Mouse (Mus musculus): ENCODE data around the gene Tenm2. TPM values are rescaled to one million over a fixed set of nuclear protein-coding genes. Genes with fewer than 3 reads are reported as not detected.

Tenm2 gene
- polyA plus RNA-seq, 1 experiment from 2014 or later = 1.7 TPM

GRCm38 (mm10) chr11:36277903-36278215, 957.9 kb downstream of the Tenm2 start:
- WGBS = 88% methylated on average over 9 of the region's 9 CpGs
- H3K4me1 ChIP-seq = peaks cover 14% of the 10 kb centered on the region
- no peak for DNase-seq (ENCODE audit: low spot score)
- H3K4me3 ChIP-seq = no peak overlapping the region
- H3K9me3 ChIP-seq = no peaks in the 10 kb centered on the region
- no peaks in the 10 kb centered on the region for H3K27me3 ChIP-seq (ENCODE audit: insufficient read depth, poor library complexity, severe bottlenecking)
- no peaks in the 10 kb centered on the region for H3K36me3 ChIP-seq
- no peak overlapping the region for H3K27ac ChIP-seq

DNA sequence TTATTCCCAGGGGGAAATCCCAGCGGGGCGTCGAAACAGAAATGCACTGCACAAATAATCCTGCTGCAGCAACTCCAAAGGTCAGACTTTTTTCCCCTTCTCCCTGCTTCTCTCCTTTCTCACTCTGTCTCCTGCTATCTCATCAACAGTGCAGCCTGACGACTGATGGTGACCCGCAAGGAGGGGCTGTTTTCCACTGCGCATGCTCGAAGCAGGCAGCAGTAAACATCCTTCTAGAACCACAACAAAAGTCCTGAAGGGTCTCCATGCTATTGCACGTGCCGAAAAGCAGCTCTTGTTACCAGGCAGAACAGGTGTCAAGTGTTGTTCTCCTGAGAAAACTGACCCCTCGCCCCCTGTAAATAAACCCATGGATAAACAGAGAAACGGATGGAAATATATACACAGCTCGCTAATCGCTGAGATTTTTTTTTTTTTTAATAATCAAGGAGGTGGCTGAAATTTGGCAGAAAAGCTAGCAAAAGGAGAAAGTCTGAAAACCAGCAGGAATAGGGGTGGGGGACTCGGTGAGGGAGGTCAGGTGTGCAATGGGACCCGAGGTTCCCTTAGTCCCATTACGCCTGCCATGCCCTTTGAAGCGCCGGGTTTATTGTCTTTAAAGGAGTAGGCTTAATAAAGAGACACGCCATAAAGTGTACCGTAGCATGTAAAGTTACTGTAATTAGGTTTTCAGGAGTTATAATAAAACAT, 958.4 kb downstream of the Tenm2 start:
- no peak overlapping the region for H3K4me3 ChIP-seq
- WGBS = 69% methylated on average over 20 of the region's 20 CpGs

GRCm38 (mm10) chr11:36276015-36276414, 959.7 kb downstream of the Tenm2 start:
- Histone ChIP-seq H3K9me3 (no peaks in the 10 kb centered on the region), H3K36me3 (no peaks in the 10 kb centered on the region), H3K27ac (no peak overlapping the region), H3K4me1 (peaks cover 14% of the 10 kb centered on the region), H3K4me3 (no peak overlapping the region), H3K27me3 (ENCODE audit: insufficient read depth, poor library complexity, severe bottlenecking) (no peaks in the 10 kb centered on the region)
- WGBS = 32% methylated on average over 5 of the region's 5 CpGs
- DNase-seq (ENCODE audit: low spot score) = peak; percentile 61

More for the DNA sequence above, 958.4 kb downstream of the Tenm2 start:
- H3K27me3 ChIP-seq (ENCODE audit: insufficient read depth, poor library complexity, severe bottlenecking) = no peaks in the 10 kb centered on the region
- no peaks in the 10 kb centered on the region for H3K9me3 ChIP-seq
- H3K27ac ChIP-seq = no peak overlapping the region
- H3K4me1 ChIP-seq = peaks cover 14% of the 10 kb centered on the region
- peak; percentile 58 for DNase-seq (ENCODE audit: low spot score)
- no peaks in the 10 kb centered on the region for H3K36me3 ChIP-seq

- Histone ChIP-seq H3K27ac (no peak overlapping the region; the same call in 1 of the 2 replicates), H3K9me3 (no peaks in the 10 kb centered on the region), H3K36me3 (no peaks in the 10 kb centered on the region), H3K4me1 (peaks cover 6% of the 10 kb centered on the region), H3K4me3 (no peak overlapping the region), H3K27me3 (ENCODE audit: insufficient read depth, poor library complexity, severe bottlenecking) (no peaks in the 10 kb centered on the region)
- 66% methylated on average over 2 of the region's 2 CpGs for WGBS
- DNase-seq (ENCODE audit: low spot score) = peak; percentile 39
Measured at GRCm38 (mm10) chr11:36272149-36272548, 963.6 kb downstream of the Tenm2 start.

DNA sequence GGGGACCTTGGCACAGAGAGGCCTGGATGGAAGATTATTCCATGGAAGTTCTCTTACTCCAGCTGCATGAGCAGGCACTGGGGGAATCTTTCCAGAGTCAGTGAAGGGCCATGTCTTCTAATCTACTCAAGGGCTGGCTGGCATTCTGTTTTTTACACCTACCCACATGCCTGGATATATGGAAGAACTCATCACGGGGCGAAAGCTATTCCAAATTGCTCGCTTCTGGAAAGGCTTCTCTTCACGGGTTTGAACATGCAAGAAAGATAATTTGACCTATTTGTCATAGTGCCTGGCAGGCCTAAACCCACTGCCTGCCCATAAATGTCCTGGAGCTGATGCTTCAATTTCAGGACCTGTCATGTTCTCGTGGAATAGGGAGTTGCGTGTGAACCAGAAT, 965.8 kb downstream of the Tenm2 start:
- Histone ChIP-seq H3K4me1 (no peaks in the 10 kb centered on the region), H3K4me3 (no peak overlapping the region), H3K9me3 (no peaks in the 10 kb centered on the region), H3K27ac (no peak overlapping the region), H3K36me3 (no peaks in the 10 kb centered on the region), H3K27me3 (ENCODE audit: insufficient read depth, poor library complexity, severe bottlenecking) (no peaks in the 10 kb centered on the region)
- 84% methylated on average over 6 of the region's 6 CpGs for WGBS
- peak; percentile 39 for DNase-seq (ENCODE audit: low spot score)

DNA sequence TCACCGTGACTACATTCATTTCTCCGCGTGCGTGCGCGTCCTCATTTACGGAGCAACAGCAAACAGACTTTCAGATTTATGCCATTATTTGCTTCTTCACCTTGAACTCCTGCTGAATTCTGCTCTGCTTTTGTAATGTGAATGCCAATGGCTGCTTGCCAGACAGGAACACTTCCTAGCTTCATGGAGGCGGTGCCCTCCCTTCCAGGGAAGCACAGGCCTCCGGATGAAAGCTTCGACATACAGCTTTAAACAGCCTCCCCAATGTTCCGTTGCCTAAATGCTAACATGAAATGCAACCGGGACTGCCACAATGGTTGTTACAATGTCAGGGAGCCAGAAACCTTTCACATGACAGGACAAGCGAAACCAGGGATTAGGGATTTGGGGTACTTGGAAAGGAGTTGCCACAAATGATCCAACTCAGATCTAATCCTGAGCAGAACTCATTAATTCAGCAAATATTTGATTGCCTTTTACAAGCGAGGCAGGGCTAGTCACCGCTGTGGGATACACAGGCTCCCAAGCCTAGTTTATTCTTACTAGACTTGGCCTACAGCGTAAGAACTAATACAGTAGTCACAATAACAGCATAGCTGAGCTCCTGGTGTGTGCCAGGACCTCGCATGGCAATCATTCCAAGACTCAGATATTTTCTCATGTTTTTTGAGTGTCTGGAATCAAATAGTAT, 970.8 kb downstream of the Tenm2 start:
- Histone ChIP-seq H3K36me3 (no peaks in the 10 kb centered on the region), H3K4me3 (no peak overlapping the region), H3K9me3 (no peaks in the 10 kb centered on the region), H3K27me3 (ENCODE audit: insufficient read depth, poor library complexity, severe bottlenecking) (no peaks in the 10 kb centered on the region), H3K27ac (no peak overlapping the region), H3K4me1 (no peaks in the 10 kb centered on the region)
- no peak for DNase-seq (ENCODE audit: low spot score)
- 89% methylated on average over 17 of the region's 17 CpGs for WGBS

GRCm38 (mm10) chr11:36263840-36264239, 971.9 kb downstream of the Tenm2 start:
- Histone ChIP-seq H3K27me3 (ENCODE audit: insufficient read depth, poor library complexity, severe bottlenecking) (no peaks in the 10 kb centered on the region), H3K4me3 (no peak overlapping the region), H3K9me3 (no peaks in the 10 kb centered on the region), H3K27ac (no peak overlapping the region), H3K4me1 (no peaks in the 10 kb centered on the region), H3K36me3 (no peaks in the 10 kb centered on the region)
- no peak for DNase-seq (ENCODE audit: low spot score)
- 69% methylated on average over 10 of the region's 10 CpGs for WGBS

DNA sequence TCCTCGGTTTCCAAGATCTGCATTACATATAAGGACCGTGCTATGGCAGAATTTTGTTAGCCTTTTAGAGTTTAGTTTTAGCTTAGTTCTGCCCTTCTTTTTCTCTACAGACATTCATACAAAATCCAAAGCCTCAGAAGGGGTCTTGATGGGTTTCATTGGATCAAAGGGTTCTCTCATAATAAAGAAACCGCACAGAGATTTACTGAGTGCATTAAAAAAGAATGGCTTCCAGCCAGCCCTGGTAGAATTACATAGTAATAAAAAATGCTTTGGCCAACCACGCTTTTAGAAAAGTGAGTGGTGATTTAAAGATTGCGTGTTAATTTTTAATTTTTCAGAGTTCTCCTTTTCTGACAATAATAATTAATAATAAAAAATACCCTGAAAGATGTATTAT, 978.6 kb downstream of the Tenm2 start:
- H3K27me3 ChIP-seq (ENCODE audit: insufficient read depth, poor library complexity, severe bottlenecking) = no peaks in the 10 kb centered on the region
- H3K4me1 ChIP-seq = no peaks in the 10 kb centered on the region
- no peaks in the 10 kb centered on the region for H3K9me3 ChIP-seq
- H3K4me3 ChIP-seq = no peak overlapping the region
- H3K36me3 ChIP-seq = no peaks in the 10 kb centered on the region
- 88% methylated on average over 5 of the region's 5 CpGs for WGBS
- DNase-seq (ENCODE audit: low spot score) = no peak
- H3K27ac ChIP-seq = no peak overlapping the region

DNA sequence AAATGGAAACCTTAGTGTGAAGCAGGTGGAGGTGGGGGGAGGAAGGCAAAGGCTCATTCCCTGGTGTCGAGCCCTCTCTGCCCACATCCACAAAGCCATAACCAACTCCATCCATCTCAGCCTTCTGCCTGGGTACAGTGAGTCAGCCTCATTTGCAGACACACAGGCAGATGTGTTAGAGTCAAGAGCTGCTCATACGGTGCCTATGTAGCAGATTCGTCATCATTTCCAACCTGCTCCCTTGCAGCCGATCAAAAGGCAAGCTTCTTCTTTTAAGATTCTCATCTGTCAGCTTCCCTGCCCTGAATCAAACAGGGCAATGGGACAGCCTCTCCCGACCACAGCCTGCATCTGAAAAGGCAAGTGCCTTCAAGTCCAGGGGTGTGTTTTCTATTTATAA, 979.0 kb downstream of the Tenm2 start:
- Histone ChIP-seq H3K36me3 (no peaks in the 10 kb centered on the region), H3K27me3 (ENCODE audit: insufficient read depth, poor library complexity, severe bottlenecking) (no peaks in the 10 kb centered on the region), H3K9me3 (no peaks in the 10 kb centered on the region), H3K4me3 (no peak overlapping the region), H3K27ac (no peak overlapping the region), H3K4me1 (no peaks in the 10 kb centered on the region)
- DNase-seq (ENCODE audit: low spot score) = no peak
- 75% methylated on average over 5 of the region's 5 CpGs for WGBS

- no peaks in the 10 kb centered on the region for H3K36me3 ChIP-seq
- H3K27ac ChIP-seq = no peak overlapping the region
- peaks cover 6% of the 10 kb centered on the region; the same call in 1 of the 2 replicates for H3K27me3 ChIP-seq (ENCODE audit: insufficient read depth, poor library complexity, severe bottlenecking)
- H3K9me3 ChIP-seq = no peaks in the 10 kb centered on the region
- DNase-seq (ENCODE audit: low spot score) = no peak
- no peaks in the 10 kb centered on the region for H3K4me1 ChIP-seq
- WGBS = 82% methylated on average over 2 of the region's 2 CpGs
- no peak overlapping the region for H3K4me3 ChIP-seq
Measured at GRCm38 (mm10) chr11:36254019-36254418, 981.7 kb downstream of the Tenm2 start.

DNA sequence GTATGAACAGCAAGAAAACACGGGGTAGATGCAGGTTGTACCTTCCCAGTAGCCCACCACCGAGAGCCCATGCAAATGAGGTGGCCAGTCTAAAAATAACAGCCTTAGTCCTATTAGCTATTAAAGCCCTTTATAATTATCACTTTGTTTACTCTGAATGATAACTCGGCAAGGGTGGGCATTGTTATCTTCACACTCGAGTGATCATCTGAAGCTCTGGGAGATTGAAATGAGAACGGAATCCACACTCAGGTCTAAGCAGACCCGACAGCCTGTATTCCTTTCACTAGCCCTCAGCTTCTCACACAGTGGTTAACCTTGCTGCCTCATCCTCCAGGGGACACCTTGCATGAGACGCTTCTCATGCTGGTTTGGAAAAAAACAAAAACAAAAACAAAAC, 985.7 kb downstream of the Tenm2 start:
- Histone ChIP-seq H3K36me3 (no peaks in the 10 kb centered on the region), H3K27ac (no peak overlapping the region), H3K4me3 (no peak overlapping the region), H3K4me1 (no peaks in the 10 kb centered on the region), H3K27me3 (ENCODE audit: insufficient read depth, poor library complexity, severe bottlenecking) (peaks cover 6% of the 10 kb centered on the region; the same call in 1 of the 2 replicates), H3K9me3 (no peaks in the 10 kb centered on the region)
- no peak for DNase-seq (ENCODE audit: low spot score)
- WGBS = 16% methylated on average over 7 of the region's 7 CpGs

DNA sequence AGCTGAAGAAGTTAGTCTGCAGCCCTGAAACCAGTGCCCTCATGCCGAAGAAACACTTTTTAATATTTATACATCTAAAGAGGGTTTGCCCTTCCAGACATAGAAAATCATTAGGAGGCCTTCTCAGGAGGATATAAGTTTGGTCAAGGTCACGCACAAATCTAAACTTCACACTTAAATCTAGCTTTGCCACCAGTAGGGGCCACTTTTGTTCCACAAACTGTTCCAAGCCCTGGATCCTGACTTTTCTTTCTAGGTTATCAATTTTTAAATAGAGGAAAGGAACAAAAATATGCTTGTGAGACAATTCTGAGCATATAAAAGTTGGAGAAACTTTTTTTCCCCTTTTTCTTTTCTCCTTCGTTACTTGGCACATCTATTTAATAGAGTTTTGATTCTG, 989.6 kb downstream of the Tenm2 start:
- Histone ChIP-seq H3K4me1 (no peaks in the 10 kb centered on the region), H3K27me3 (ENCODE audit: insufficient read depth, poor library complexity, severe bottlenecking) (peaks cover 6% of the 10 kb centered on the region; the same call in 1 of the 2 replicates), H3K27ac (no peak overlapping the region), H3K4me3 (no peak overlapping the region), H3K36me3 (no peaks in the 10 kb centered on the region), H3K9me3 (no peaks in the 10 kb centered on the region)
- DNase-seq (ENCODE audit: low spot score) = no peak
- WGBS = 82% methylated on average over 3 of the region's 3 CpGs

DNA sequence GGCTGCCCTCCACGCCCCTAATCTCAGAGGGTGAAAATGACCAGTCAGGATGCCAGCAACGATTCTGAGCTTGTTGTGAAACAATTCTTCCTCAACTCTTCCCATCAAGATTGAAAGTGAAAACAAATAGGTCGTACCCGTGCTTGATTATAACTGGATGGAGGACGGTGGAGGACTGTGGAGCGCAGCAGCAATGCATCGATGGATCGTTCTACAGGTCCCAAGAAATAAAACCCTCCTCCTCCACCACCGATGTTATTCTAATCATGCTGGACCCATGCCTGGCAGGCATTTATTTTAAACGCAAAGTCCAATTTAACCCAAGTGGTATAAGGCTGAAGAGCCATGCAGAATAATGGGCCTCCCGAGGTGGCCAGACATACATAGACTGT, 991.3 kb downstream of the Tenm2 start:
- peaks cover 3% of the 10 kb centered on the region; the same call in 1 of the 2 replicates for H3K27me3 ChIP-seq (ENCODE audit: insufficient read depth, poor library complexity, severe bottlenecking)
- H3K4me3 ChIP-seq = no peak overlapping the region
- WGBS = 87% methylated on average over 11 of the region's 11 CpGs
- DNase-seq (ENCODE audit: low spot score) = no peak
- no peak overlapping the region for H3K27ac ChIP-seq
- no peaks in the 10 kb centered on the region for H3K36me3 ChIP-seq
- H3K9me3 ChIP-seq = no peaks in the 10 kb centered on the region
- no peaks in the 10 kb centered on the region for H3K4me1 ChIP-seq
